Mouse (Mus musculus) spleen, postnatal 14 days (tissue): Measurements from ENCODE around the gene Bean1.
A peak's percentile ranks its signal among the peaks of the same experiment; 100 is the strongest.
"Not testable (repeated sequence)": the region's sequence is repeated elsewhere in the genome, so short reads cannot be mapped to it uniquely, and the experiment has no call there.

ENCODE experiments used
- DNase-seq, 2 experiments: peaks; one replicate each; pipeline ENCODE4 v3.0.0; 2021 to 2022; ENCODE audit warnings: low spot score in 2 of 2

Gene Bean1

GRCm38 (mm10) chr8:104242038-104242644 is 71.9 kb downstream of the Bean1 start:
- no peak for DNase-seq

DNA sequence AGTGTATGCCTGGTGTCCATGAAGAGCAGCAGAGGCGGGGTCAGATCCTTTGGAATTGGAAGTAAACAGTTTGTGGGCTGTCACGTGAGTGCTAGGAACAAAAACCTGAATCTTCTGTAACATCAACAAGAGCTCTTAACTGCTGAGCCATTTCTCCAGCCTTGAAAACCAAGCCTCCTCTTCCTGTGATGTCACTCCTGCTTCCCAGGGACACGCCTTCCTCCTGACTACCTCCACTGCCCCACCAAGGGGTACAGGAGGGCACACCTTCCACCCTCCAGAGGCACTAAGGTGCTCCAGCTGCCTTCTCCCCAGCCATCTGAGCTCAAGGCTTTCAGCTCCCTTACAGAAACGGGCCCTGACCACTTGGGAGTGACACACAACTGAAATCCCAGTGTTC is 76.4 kb downstream of the Bean1 start:
- no peak for DNase-seq

- peak; percentile 53 to 70 for DNase-seq
Measured at GRCm38 (mm10) chr8:104247054-104247907, 77.0 kb downstream of the Bean1 start.

- no peak for DNase-seq
Measured at GRCm38 (mm10) chr8:104247908-104248275, 77.7 kb downstream of the Bean1 start.

- peak; percentile 65 to 71 for DNase-seq
Measured at GRCm38 (mm10) chr8:104248276-104248675, 78.0 kb downstream of the Bean1 start, which contains the start of gene Tk2. Tk2 (minus strand) TSS chr8:104248558.

- DNase-seq: no peak
Measured at GRCm38 (mm10) chr8:104249442-104249996, 79.3 kb downstream of the Bean1 start.

GRCm38 (mm10) chr8:104250439-104251367 is 80.5 kb downstream of the Bean1 start, which contains the start of gene Cklf:
Cklf (plus strand) TSS chr8:104250861.
- DNase-seq: peak; percentile 78 to 81

- no peak for DNase-seq
Measured at GRCm38 (mm10) chr8:104251461-104251860, 81.2 kb downstream of the Bean1 start.

DNA sequence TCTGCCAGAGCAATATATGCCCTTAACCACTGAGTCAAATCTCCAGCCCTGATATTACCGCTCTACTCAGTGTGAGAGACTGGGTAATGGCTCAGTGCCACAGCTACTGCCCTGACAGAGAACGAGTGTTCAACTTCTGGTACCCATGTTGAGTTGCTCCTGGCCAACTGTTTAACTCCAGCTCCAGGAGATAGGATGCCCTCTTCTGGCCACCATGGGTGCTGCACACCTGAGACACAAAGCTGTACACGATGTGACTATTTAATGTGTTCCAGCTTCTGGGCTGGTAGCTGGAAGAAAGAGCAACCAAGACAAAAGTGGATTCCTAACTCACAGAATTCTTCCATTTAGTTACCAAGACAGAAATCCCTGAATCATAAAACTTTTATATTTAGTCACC is 82.8 kb downstream of the Bean1 start:
- peak; percentile 37 to 57 for DNase-seq

- not testable (repeated sequence) for DNase-seq
Measured at GRCm38 (mm10) chr8:104261802-104262201, 91.6 kb downstream of the Bean1 start.

DNA sequence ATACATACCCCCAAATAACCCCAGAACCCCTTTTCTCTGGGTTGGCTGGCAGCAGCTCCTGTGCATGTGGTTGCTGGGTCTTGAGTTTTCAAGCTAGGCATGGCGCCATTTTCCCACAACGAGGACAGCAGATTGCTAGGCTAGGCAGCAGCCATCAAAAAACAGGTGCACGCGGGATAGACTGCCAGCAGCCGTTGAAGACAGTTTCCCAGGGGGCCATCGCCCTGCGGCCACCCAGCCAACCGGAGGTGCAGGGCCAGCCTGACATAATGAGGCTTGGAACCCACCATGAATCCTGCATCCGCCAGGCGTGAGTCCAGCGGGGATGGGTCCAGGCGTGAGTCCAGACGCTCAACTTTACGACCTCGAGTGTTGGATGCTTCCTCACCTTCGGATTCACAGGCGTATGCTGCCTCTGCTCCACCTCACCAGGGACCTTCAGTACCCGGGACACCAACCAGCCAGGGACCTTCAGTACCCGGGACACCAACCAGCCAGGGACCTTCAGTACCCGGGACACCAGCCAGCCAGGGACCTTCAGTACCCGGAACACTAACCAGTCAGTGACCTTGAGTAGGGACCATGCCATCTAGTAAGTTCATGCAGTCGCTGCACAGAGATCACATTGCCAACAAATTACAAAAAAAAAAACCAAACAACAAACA is 94.2 kb downstream of the Bean1 start:
- not testable (repeated sequence) for DNase-seq

- DNase-seq: no peak
Measured at GRCm38 (mm10) chr8:104268368-104268767, 98.1 kb downstream of the Bean1 start.
